Mouse (Mus musculus): ENCODE data around the gene 1700125H20Rik. TPM values are rescaled to one million over a fixed set of nuclear protein-coding genes. Genes with fewer than 3 reads are reported as not detected.

The 1700125H20Rik gene
- polyA plus RNA-seq, 1 experiment from 2014 or later, result 0.26 TPM

GRCm38 (mm10) chr11:85196046-85196445, 25.8 kb downstream of the 1700125H20Rik start:
- Histone ChIP-seq H3K27ac (ENCODE audit: low read depth, low read length) (no peak overlapping the region), H3K36me3 (ENCODE audit: control insufficient read depth, insufficient read depth, low read length) (peaks cover 6% of the 10 kb centered on the region; the same call in 1 of the 2 replicates), H3K4me2 (replicated peaks; ENCODE audit: low read depth, low read length) (no peak overlapping the region), H3K9me3 (ENCODE audit: control insufficient read depth, low read length) (no peaks in the 10 kb centered on the region), H3K27me3 (ENCODE audit: control insufficient read depth, insufficient read depth, low read length) (no peaks in the 10 kb centered on the region), H3K4me1 (replicated peaks; ENCODE audit: control insufficient read depth, insufficient read depth, low read length) (no peaks in the 10 kb centered on the region), H3K9ac (ENCODE audit: low read depth, low read length) (no peak overlapping the region), H3K4me3 (ENCODE audit: low read depth, low read length) (no peak overlapping the region)
- 94% methylated on average over 9 of the region's 9 CpGs for WGBS
- ATAC-seq (ENCODE audit: low FRiP score), result no peak
- no peak for DNase-seq (ENCODE audit: low spot score)

- Histone ChIP-seq H3K4me1 (replicated peaks; ENCODE audit: control insufficient read depth, insufficient read depth, low read length) (no peaks in the 10 kb centered on the region), H3K27me3 (ENCODE audit: control insufficient read depth, insufficient read depth, low read length) (no peaks in the 10 kb centered on the region), H3K9me3 (ENCODE audit: control insufficient read depth, low read length) (no peaks in the 10 kb centered on the region), H3K4me2 (replicated peaks; ENCODE audit: low read depth, low read length) (no peak overlapping the region), H3K27ac (ENCODE audit: low read depth, low read length) (no peak overlapping the region), H3K4me3 (ENCODE audit: low read depth, low read length) (no peak overlapping the region), H3K36me3 (ENCODE audit: control insufficient read depth, insufficient read depth, low read length) (peaks cover 7% of the 10 kb centered on the region), H3K9ac (ENCODE audit: low read depth, low read length) (no peak overlapping the region)
- ATAC-seq (ENCODE audit: low FRiP score), result no peak
- no peak for DNase-seq (ENCODE audit: low spot score)
- 88% methylated on average over 2 of the region's 2 CpGs for WGBS
Observed at GRCm38 (mm10) chr11:85198906-85199305, 28.7 kb downstream of the 1700125H20Rik start.

GRCm38 (mm10) chr11:85206231-85206630, 36.0 kb downstream of the 1700125H20Rik start:
- Histone ChIP-seq H3K27me3 (ENCODE audit: control insufficient read depth, insufficient read depth, low read length) (no peaks in the 10 kb centered on the region), H3K9me3 (ENCODE audit: control insufficient read depth, low read length) (no peaks in the 10 kb centered on the region), H3K4me3 (ENCODE audit: low read depth, low read length) (no peak overlapping the region), H3K36me3 (ENCODE audit: control insufficient read depth, insufficient read depth, low read length) (peaks cover 3% of the 10 kb centered on the region; the same call in 1 of the 2 replicates), H3K4me2 (replicated peaks; ENCODE audit: low read depth, low read length) (no peak overlapping the region), H3K27ac (ENCODE audit: low read depth, low read length) (no peak overlapping the region), H3K4me1 (replicated peaks; ENCODE audit: control insufficient read depth, insufficient read depth, low read length) (no peaks in the 10 kb centered on the region), H3K9ac (ENCODE audit: low read depth, low read length) (no peak overlapping the region)
- no peak for DNase-seq (ENCODE audit: low spot score)
- ATAC-seq (ENCODE audit: low FRiP score), result no peak

DNA sequence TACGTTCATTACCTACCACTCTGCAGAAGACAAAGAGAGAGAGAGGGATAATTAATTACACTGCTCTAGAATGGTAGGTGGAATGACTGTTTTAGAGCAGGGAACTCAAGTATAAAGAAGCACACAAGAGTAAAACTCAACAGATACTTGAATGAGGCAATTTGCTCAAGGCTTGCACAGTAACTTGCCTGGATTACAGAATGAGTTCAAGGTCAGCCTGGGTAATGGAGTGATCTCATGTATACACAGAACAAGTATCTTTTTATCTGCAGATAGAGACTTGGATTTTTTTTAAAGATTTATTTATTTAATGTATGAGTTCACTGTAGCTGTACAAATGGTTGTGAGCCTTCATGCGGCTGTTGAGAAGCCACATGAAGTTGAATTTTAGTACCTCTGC, 40.9 kb downstream of the 1700125H20Rik start:
- ATAC-seq (ENCODE audit: low FRiP score) (no peak), DNase-seq (ENCODE audit: low spot score) (no peak)
- H3K36me3 ChIP-seq (ENCODE audit: control insufficient read depth, insufficient read depth, low read length), result peaks cover 12% of the 10 kb centered on the region
- no peak overlapping the region for H3K4me2 ChIP-seq (replicated peaks; ENCODE audit: low read depth, low read length)
- no peak overlapping the region for H3K4me3 ChIP-seq (ENCODE audit: low read depth, low read length)
- no peak overlapping the region for H3K27ac ChIP-seq (ENCODE audit: low read depth, low read length)
- WGBS, result 95% methylated on average over 2 of the region's 2 CpGs
- no peaks in the 10 kb centered on the region for H3K27me3 ChIP-seq (ENCODE audit: control insufficient read depth, insufficient read depth, low read length)
- no peaks in the 10 kb centered on the region for H3K4me1 ChIP-seq (replicated peaks; ENCODE audit: control insufficient read depth, insufficient read depth, low read length)
- H3K9ac ChIP-seq (ENCODE audit: low read depth, low read length), result no peak overlapping the region
- H3K9me3 ChIP-seq (ENCODE audit: control insufficient read depth, low read length), result no peaks in the 10 kb centered on the region

DNA sequence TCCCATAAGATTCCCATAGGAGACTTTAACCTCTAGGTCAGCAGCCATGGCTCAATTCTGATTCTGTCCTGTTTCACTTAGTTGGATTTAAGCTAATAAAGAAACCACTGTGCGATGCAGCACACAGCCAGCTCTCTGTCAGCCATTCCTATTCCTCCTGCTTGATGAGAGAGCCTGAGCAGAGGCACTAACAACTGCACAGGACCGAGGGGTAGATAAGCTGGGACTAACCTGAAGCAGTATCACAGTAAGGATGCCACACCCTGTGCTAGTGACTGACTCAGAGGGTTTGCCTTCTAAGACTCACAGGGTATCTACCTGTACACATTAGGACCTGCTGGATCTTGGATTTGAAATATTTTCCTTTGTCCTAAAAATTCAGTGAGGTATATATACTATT, 43.0 kb downstream of the 1700125H20Rik start:
- Histone ChIP-seq H3K36me3 (ENCODE audit: control insufficient read depth, insufficient read depth, low read length) (peaks cover 12% of the 10 kb centered on the region), H3K9me3 (ENCODE audit: control insufficient read depth, low read length) (no peaks in the 10 kb centered on the region), H3K4me3 (ENCODE audit: low read depth, low read length) (no peak overlapping the region), H3K27ac (ENCODE audit: low read depth, low read length) (no peak overlapping the region), H3K4me2 (replicated peaks; ENCODE audit: low read depth, low read length) (no peak overlapping the region), H3K27me3 (ENCODE audit: control insufficient read depth, insufficient read depth, low read length) (no peaks in the 10 kb centered on the region), H3K4me1 (replicated peaks; ENCODE audit: control insufficient read depth, insufficient read depth, low read length) (no peaks in the 10 kb centered on the region), H3K9ac (ENCODE audit: low read depth, low read length) (no peak overlapping the region)
- no peak for ATAC-seq (ENCODE audit: low FRiP score)
- WGBS, result 95% methylated on average over 2 of the region's 2 CpGs
- no peak for DNase-seq (ENCODE audit: low spot score)

- peaks cover 12% of the 10 kb centered on the region for H3K36me3 ChIP-seq (ENCODE audit: control insufficient read depth, insufficient read depth, low read length)
- 96% methylated on average over 3 of the region's 3 CpGs for WGBS
Observed at GRCm38 (mm10) chr11:85214679-85215078, 44.5 kb downstream of the 1700125H20Rik start.

DNA sequence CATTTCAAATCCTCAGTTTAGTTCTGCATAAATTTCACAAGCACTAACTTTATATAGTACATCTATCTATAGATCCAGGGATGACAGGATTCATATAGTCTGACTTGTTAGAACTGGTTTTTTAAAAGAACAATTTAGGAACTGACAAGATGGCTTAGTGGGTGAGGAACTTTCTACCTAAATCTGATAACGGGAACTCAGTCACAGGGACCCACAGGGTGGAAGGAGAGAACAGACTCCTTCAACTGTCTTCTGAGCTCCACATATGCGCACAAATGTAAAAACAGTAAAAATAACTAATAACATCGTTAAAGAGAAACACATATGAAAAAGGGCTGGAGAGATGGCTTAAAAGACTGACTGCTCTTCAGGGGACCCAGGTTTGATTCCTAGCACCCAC, 48.8 kb downstream of the 1700125H20Rik start:
- H3K4me2 ChIP-seq (replicated peaks; ENCODE audit: low read depth, low read length), result no peak overlapping the region
- H3K4me3 ChIP-seq (ENCODE audit: low read depth, low read length), result no peak overlapping the region
- DNase-seq (ENCODE audit: low spot score), result no peak
- no peak overlapping the region for H3K9ac ChIP-seq (ENCODE audit: low read depth, low read length)
- H3K36me3 ChIP-seq (ENCODE audit: control insufficient read depth, insufficient read depth, low read length), result peaks cover 7% of the 10 kb centered on the region; the same call in 1 of the 2 replicates
- no peak for ATAC-seq (ENCODE audit: low FRiP score)
- H3K4me1 ChIP-seq (replicated peaks; ENCODE audit: control insufficient read depth, insufficient read depth, low read length), result no peaks in the 10 kb centered on the region
- no peaks in the 10 kb centered on the region for H3K9me3 ChIP-seq (ENCODE audit: control insufficient read depth, low read length)
- WGBS, result 98% methylated on average over 3 of the region's 3 CpGs
- H3K27me3 ChIP-seq (ENCODE audit: control insufficient read depth, insufficient read depth, low read length), result no peaks in the 10 kb centered on the region
- no peak overlapping the region for H3K27ac ChIP-seq (ENCODE audit: low read depth, low read length)

More at GRCm38 (mm10) chr11:85214679-85215078, 44.5 kb downstream of the 1700125H20Rik start:
- no peak overlapping the region for H3K4me3 ChIP-seq (ENCODE audit: low read depth, low read length)
- DNase-seq (ENCODE audit: low spot score) (no peak), ATAC-seq (ENCODE audit: low FRiP score) (no peak)
- no peaks in the 10 kb centered on the region for H3K27me3 ChIP-seq (ENCODE audit: control insufficient read depth, insufficient read depth, low read length)
- no peak overlapping the region for H3K4me2 ChIP-seq (replicated peaks; ENCODE audit: low read depth, low read length)
- no peak overlapping the region for H3K9ac ChIP-seq (ENCODE audit: low read depth, low read length)
- H3K4me1 ChIP-seq (replicated peaks; ENCODE audit: control insufficient read depth, insufficient read depth, low read length), result no peaks in the 10 kb centered on the region
- H3K9me3 ChIP-seq (ENCODE audit: control insufficient read depth, low read length), result no peaks in the 10 kb centered on the region
- no peak overlapping the region for H3K27ac ChIP-seq (ENCODE audit: low read depth, low read length)

DNA sequence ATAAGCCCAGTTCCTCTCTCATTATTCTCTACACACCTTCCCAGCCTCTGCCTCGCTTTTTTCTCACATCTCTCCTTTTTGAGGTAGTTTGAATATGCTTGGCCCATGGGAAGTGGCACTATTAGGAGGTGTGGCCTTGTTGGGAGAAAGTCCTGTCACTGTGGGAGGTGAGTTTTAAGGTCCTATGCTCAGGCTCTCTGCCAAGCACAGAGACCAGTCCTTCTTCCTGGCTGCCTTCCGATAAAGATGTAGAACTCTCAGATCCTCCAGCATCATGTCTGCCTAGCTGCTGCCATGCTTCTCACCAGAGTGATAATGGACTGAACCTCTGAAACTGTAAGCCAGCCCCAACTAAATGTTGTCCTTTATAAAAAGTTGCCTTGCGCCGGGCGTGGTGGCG, 52.4 kb downstream of the 1700125H20Rik start:
- DNase-seq (ENCODE audit: low spot score) (no peak), ATAC-seq (ENCODE audit: low FRiP score) (no peak)
- H3K4me1 ChIP-seq (replicated peaks; ENCODE audit: control insufficient read depth, insufficient read depth, low read length), result no peaks in the 10 kb centered on the region
- H3K9ac ChIP-seq (ENCODE audit: low read depth, low read length), result no peak overlapping the region
- H3K9me3 ChIP-seq (ENCODE audit: control insufficient read depth, low read length), result no peaks in the 10 kb centered on the region
- H3K27me3 ChIP-seq (ENCODE audit: control insufficient read depth, insufficient read depth, low read length), result no peaks in the 10 kb centered on the region
- WGBS, result 96% methylated on average over 6 of the region's 6 CpGs
- no peak overlapping the region for H3K4me2 ChIP-seq (replicated peaks; ENCODE audit: low read depth, low read length)
- H3K27ac ChIP-seq (ENCODE audit: low read depth, low read length), result no peak overlapping the region
- no peaks in the 10 kb centered on the region for H3K36me3 ChIP-seq (ENCODE audit: control insufficient read depth, insufficient read depth, low read length)
- H3K4me3 ChIP-seq (ENCODE audit: low read depth, low read length), result no peak overlapping the region

DNA sequence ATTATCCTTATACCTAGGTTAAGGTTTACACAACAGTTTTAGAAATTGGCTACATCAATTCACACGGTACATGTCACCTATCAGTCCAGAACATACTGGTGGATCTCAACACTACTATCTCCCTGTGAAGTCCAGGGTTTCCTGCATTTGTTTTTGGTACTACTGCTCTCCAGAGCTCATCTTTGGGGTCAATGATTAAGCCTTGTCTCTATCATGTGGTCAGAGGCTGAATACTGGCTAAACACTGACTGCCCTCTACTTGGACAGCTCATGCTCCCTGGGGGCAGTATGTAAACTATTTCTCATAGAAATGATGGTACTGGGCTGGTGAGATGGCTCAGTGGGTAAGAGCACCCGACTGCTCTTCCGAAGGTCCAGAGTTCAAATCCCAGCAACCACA, 53.0 kb downstream of the 1700125H20Rik start:
- no peak overlapping the region for H3K9ac ChIP-seq (ENCODE audit: low read depth, low read length)
- WGBS, result 99% methylated on average over 3 of the region's 3 CpGs
- no peak overlapping the region for H3K27ac ChIP-seq (ENCODE audit: low read depth, low read length)
- no peaks in the 10 kb centered on the region for H3K9me3 ChIP-seq (ENCODE audit: control insufficient read depth, low read length)
- H3K36me3 ChIP-seq (ENCODE audit: control insufficient read depth, insufficient read depth, low read length), result no peaks in the 10 kb centered on the region
- DNase-seq (ENCODE audit: low spot score), result no peak
- H3K4me2 ChIP-seq (replicated peaks; ENCODE audit: low read depth, low read length), result no peak overlapping the region
- H3K27me3 ChIP-seq (ENCODE audit: control insufficient read depth, insufficient read depth, low read length), result no peaks in the 10 kb centered on the region
- no peaks in the 10 kb centered on the region for H3K4me1 ChIP-seq (replicated peaks; ENCODE audit: control insufficient read depth, insufficient read depth, low read length)
- no peak for ATAC-seq (ENCODE audit: low FRiP score)
- no peak overlapping the region for H3K4me3 ChIP-seq (ENCODE audit: low read depth, low read length)

All from hindbrain, embryonic 11.5 days (tissue).